In the genomic region with DNA sequence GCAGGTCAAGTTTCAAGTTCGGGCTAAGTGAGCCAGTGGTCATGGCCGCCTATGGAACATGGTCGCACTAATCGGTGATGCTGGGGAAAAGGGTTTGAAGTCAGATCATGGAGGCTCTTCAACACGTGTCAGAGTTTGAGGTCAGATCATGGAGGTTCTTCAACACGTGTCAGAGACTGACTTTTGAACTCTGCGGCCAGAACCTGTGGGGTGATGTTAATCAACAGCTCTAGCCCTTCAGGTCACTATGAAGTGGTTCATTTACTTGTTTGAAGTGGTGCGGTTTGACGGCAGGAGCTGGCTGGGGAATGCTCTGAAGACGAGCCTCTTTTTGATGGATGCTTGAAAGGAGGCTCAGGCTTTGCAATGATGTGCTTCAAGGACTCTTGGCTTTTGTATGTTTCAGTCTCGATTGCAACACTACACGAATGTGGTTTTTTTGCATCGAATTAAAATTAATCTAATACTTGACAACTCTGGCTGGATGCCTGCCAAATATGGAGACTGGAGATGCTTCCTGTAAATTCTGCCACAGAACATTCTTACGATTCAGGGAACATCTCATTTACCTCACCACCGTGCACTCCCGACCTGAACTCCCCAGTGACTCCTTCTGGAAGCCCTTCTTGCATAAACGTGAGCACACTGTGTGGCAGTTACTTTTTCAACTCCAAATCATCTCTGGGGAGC, we compare ENCODE assay signal across 23 mouse cellular contexts.
DNase-seq lines count a peak whose midpoint lies in the region; ATAC-seq and TF ChIP-seq lines count a peak whose summit lies in the region.
"Had no signal": no experiment of that assay in that cellular context is flagged by ENCODE, and none has a peak within 500 bp of the region (broad histone marks: within the 10 kb centered on the region; RNA-seq: fewer than 3 reads in every experiment).

No protein-coding gene starts in this region.

- H3K36me3 ChIP-seq in forebrain, postnatal 0 days (ENCODE audit: insufficient read depth), result no peaks in the 10 kb centered on the region
- no peaks in the 10 kb centered on the region for H3K36me3 ChIP-seq in forebrain, embryonic 15.5 days
- H3K36me3 ChIP-seq: forebrain, embryonic 12.5 days; hindbrain, embryonic 15.5 days; neural tube, embryonic 13.5 days had no signal

- H3K9ac ChIP-seq in forebrain, postnatal 0 days, result no peak overlapping the region
- H3K9ac ChIP-seq in forebrain, embryonic 15.5 days (replicated peaks), result no peak overlapping the region
- H3K9ac ChIP-seq: forebrain, embryonic 12.5 days; hindbrain, embryonic 15.5 days; neural tube, embryonic 13.5 days had no signal

- ATAC-seq in forebrain, postnatal 0 days, result no peak; the same call in 1 of the 2 replicates
- no peak for ATAC-seq in forebrain, embryonic 15.5 days (replicated peaks)
- ATAC-seq: intestine, embryonic 16.5 days had no signal

- H3K27me3 ChIP-seq in forebrain, postnatal 0 days (ENCODE audit: insufficient read depth, low read length), result no peaks in the 10 kb centered on the region
- no peaks in the 10 kb centered on the region for H3K27me3 ChIP-seq in forebrain, embryonic 15.5 days
- H3K27me3 ChIP-seq: hindbrain, embryonic 15.5 days; neural tube, embryonic 13.5 days had no signal

- H3K27ac ChIP-seq in forebrain, postnatal 0 days (ENCODE audit: low read depth, low read length), result no peak overlapping the region
- no peak overlapping the region for H3K27ac ChIP-seq in forebrain, embryonic 15.5 days (replicated peaks)
- H3K27ac ChIP-seq: forebrain, embryonic 12.5 days; hindbrain, embryonic 15.5 days; macrophage; neural tube, embryonic 13.5 days; stomach, postnatal 0 days had no signal

- no peak for TF ChIP-seq POLR2A in brain, embryonic 14.5 days (IDR thresholded peaks at IDR 0.05; ENCODE audit: borderline replicate concordance, extremely low read depth, insufficient read depth, insufficient read length, poor library complexity, severe bottlenecking)

- H3K9me3 ChIP-seq in forebrain, postnatal 0 days (ENCODE audit: low read length), result no peaks in the 10 kb centered on the region
- no peaks in the 10 kb centered on the region for H3K9me3 ChIP-seq in forebrain, embryonic 15.5 days
- H3K9me3 ChIP-seq: forebrain, embryonic 12.5 days; hindbrain, embryonic 15.5 days; neural tube, embryonic 13.5 days had no signal

- no peak overlapping the region for H3K4me3 ChIP-seq in forebrain, postnatal 0 days (ENCODE audit: low read depth, low read length)
- H3K4me3 ChIP-seq in forebrain, embryonic 15.5 days, result no peak overlapping the region
- H3K4me3 ChIP-seq: forebrain, embryonic 12.5 days; hindbrain, embryonic 15.5 days; neural tube, embryonic 13.5 days had no signal

- no peak overlapping the region for H3K4me2 ChIP-seq in forebrain, postnatal 0 days (ENCODE audit: low read depth)
- H3K4me2 ChIP-seq in forebrain, embryonic 15.5 days (replicated peaks), result no peak overlapping the region
- H3K4me2 ChIP-seq: forebrain, embryonic 12.5 days; hindbrain, embryonic 15.5 days; midbrain, embryonic 11.5 days; neural tube, embryonic 13.5 days had no signal

- 68% methylated on average over 17 of the region's 17 CpGs for WGBS in forebrain, postnatal 0 days
- 69% methylated on average over 17 of the region's 17 CpGs for WGBS in forebrain, embryonic 15.5 days

- no peaks in the 10 kb centered on the region for H3K4me1 ChIP-seq in forebrain, postnatal 0 days (ENCODE audit: insufficient read depth)
- no peaks in the 10 kb centered on the region for H3K4me1 ChIP-seq in forebrain, embryonic 15.5 days
- H3K4me1 ChIP-seq: forebrain, embryonic 12.5 days; neural tube, embryonic 13.5 days had no signal

- TF ChIP-seq CTCF in forebrain, postnatal 0 days (IDR thresholded peaks at IDR 0.05; ENCODE audit: low read depth), result no peak
- TF ChIP-seq CTCF in brain, embryonic 14.5 days (IDR thresholded peaks at IDR 0.05; ENCODE audit: borderline replicate concordance, extremely low read depth, insufficient read depth, insufficient read length), result no peak

- peak; percentile 53 for DNase-seq in forebrain, postnatal 0 days
- peak; percentile 9 for DNase-seq in lung, postnatal 10 days
- DNase-seq in lung, postnatal 25 days (ENCODE audit: low spot score), result no peak
- peak; percentile 68 for DNase-seq in brain, embryonic 14.5 days (ENCODE audit: low read depth)
- DNase-seq in kidney, postnatal 4 days, result peak; percentile 3 to 12
- no peak for DNase-seq in gastrocnemius, adult 18-20 months (ENCODE audit: low spot score)
- DNase-seq: adrenal gland, adult 2 months; B cell, adult 2 months; cerebellum, adult 18-20 months; cerebellum, postnatal 36 days; heart, postnatal 36 days; left cerebral cortex, postnatal 4 days; liver; lung, adult 18-20 months; right cerebral cortex, adult 18-20 months had no signal

Comparison
In these comparisons a context has a peak if more than half of its experiments do, and no peak if none do; other contexts are left out.
1. DNase-seq: peak in forebrain, postnatal 0 days (single experiment), lung, postnatal 10 days (single experiment), brain, embryonic 14.5 days (single experiment) and kidney, postnatal 4 days (2 of 2); none in lung, postnatal 25 days (single experiment) and gastrocnemius, adult 18-20 months (single experiment).